Mouse (Mus musculus): ENCODE data around the gene Tomm6. TPM values are rescaled to one million over a fixed set of nuclear protein-coding genes. Genes with fewer than 3 reads are reported as not detected.

The Tomm6 gene
- polyA plus RNA-seq, 1 experiment from 2014 or later: 368 TPM

DNA sequence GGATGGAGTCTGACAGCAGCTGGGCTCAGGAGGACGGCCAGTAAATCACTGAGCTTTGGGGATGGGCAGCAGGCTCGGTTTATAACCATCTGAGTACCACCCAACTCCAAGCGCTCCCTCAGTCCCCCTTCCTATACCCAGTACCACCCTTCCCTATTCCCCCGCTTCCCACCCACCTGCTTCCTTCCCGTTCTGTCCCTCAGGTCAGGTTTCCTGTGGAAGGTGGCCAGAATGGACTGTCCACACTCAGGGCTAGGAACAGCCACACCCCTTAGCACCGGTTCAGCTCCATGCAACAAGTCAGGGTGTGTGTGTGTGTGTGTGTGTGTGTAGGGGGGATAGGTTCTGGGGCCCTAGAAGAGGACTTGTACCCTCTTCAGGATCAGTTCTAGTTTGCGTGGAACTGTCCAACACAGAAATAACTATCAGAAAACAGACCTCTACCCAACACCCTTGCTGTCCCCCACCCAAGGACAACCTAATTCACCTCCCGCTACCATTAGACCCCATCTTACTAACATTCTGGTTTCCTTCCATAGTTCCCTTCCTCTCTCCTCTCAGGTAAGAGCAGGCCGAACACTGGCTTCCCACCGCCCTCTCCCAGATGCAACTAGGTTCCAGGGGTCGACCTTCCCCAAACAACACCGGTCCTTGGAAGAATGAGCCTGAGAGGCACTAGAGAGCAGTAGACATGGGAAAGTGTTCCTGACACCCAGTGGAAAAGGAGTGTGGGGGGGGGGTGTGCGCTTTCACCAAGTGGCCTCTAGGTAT, 5.7 kb upstream of the Tomm6 start:
- H3K4me3 ChIP-seq (replicated peaks): peak overlapping the region; percentile 79
- ATAC-seq (ENCODE audit: low FRiP score): no peak

DNA sequence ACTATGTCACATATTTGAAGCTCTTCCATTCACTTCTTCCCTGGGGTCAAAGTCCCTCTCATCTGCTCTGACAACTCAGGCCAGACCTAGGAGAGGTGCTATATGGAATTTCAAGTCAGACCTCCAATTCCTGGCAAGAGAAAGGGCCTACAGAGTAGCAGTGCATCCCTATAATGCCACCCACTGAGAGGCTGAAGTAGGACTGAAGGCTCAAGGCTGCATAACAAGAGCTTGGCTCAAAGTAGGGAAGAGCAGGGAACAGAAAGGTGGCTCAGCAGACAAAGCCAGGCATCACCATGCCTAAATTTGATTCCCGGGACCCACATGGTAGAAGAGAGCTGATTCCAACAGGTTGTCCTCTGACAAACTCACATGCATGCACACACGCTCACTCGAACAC, 3.5 kb upstream of the Tomm6 start:
- ATAC-seq (ENCODE audit: low FRiP score): no peak
- H3K27ac ChIP-seq: no peak overlapping the region
- H3K4me1 ChIP-seq: peaks cover 38% of the 10 kb centered on the region
- no peak overlapping the region for H3K4me2 ChIP-seq
- peaks cover 33% of the 10 kb centered on the region for H3K27me3 ChIP-seq
- WGBS: 96% methylated on average over 3 of the region's 3 CpGs
- no peaks in the 10 kb centered on the region for H3K36me3 ChIP-seq (replicated peaks)
- no peak overlapping the region for H3K9ac ChIP-seq
- no peak overlapping the region for H3K4me3 ChIP-seq (replicated peaks)
- no peaks in the 10 kb centered on the region for H3K9me3 ChIP-seq

More for the DNA sequence above, 5.7 kb upstream of the Tomm6 start:
- peaks cover 26% of the 10 kb centered on the region for H3K4me1 ChIP-seq
- peaks cover 33% of the 10 kb centered on the region for H3K27me3 ChIP-seq
- 0 out of 2 replicates have a peak, but pooled peaks cover 3% of the 10 kb centered on the region for H3K36me3 ChIP-seq (replicated peaks)
- WGBS: 33% methylated on average over 13 of the region's 13 CpGs
- H3K27ac ChIP-seq: peak overlapping the region; percentile 68; the same call in 1 of the 2 replicates
- H3K9ac ChIP-seq: peak overlapping the region; percentile 85; the same call in 1 of the 2 replicates
- H3K4me2 ChIP-seq: peak overlapping the region; percentile 79
- no peaks in the 10 kb centered on the region for H3K9me3 ChIP-seq

GRCm38 (mm10) chr17:47689894-47690293, 1.7 kb upstream of the Tomm6 start:
- Histone ChIP-seq H3K27ac (no peak overlapping the region), H3K36me3 (replicated peaks) (peaks cover 4% of the 10 kb centered on the region; the same call in 1 of the 2 replicates), H3K9me3 (no peaks in the 10 kb centered on the region), H3K9ac (no peak overlapping the region), H3K4me1 (peaks cover 35% of the 10 kb centered on the region), H3K27me3 (peaks cover 33% of the 10 kb centered on the region), H3K4me3 (replicated peaks) (no peak overlapping the region), H3K4me2 (peak overlapping the region; percentile 98)
- no peak for ATAC-seq (ENCODE audit: low FRiP score)
- WGBS: 77% methylated on average over 8 of the region's 8 CpGs

DNA sequence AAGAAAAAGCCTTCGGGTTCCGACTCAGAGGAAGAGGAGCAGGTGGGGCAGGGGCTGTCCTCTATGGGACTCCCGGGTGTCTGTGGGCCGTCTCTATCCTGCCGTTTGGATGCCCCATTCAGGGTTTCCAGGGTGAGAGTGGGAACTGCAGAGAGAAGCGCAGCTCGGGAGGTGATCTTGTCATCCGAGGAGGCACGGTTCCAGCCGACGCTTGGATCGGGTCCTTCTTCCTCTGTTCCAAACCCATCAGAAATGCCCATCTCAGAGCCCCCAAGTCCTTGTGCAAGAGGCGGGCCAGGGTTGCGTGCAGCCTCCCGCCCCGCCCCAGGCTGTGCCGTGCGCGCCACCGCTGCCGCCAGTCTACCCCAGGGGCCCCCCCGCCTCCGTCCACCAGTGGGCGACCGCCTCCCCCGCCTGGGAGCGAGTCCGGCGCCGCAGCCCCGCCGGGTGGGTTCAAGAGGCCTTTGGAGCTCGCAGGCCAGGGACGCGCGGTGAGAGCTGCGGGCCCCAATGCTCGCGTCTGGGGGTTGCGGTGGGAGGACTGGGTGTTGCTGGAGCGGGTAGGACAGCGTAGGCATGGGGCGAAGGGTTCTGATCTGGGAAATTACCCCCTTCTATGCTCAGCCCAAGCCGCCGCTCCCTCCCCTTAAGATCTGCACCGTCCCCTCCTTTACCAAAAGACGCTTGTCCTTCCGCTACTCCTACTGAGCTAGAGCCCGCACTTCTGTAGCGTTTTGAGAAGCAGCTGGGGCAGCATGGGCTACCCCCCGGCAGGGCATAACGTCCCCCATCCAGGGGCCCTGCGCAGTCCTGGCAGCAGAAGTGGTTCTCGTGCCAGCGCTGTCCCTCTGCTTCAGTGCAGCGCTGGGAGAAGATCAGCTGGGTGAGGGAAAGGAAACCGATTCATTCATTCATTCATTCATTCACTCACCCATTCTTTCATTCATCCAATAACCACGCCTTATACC, 706 bp upstream of the Tomm6 start, which contains the start of gene Frs3:
Frs3 (plus strand) TSS at position 423 of the 968 bp plus-strand sequence.
- Histone ChIP-seq H3K27me3 (peaks cover 28% of the 10 kb centered on the region), H3K27ac (peak within 1 kb of the TSS; percentile 86), H3K9ac (peak within 1 kb of the TSS; percentile 86), H3K4me1 (peaks cover 29% of the 10 kb centered on the region), H3K36me3 (replicated peaks) (peaks cover 14% of the 10 kb centered on the region), H3K4me3 (replicated peaks) (peak within 1 kb of the TSS; percentile 78), H3K4me2 (peak within 1 kb of the TSS; percentile 98), H3K9me3 (no peaks in the 10 kb centered on the region)
- ATAC-seq (ENCODE audit: low FRiP score): peak; percentile 51
- WGBS: 1% methylated on average over 57 of the region's 58 CpGs

- peaks cover 18% of the 10 kb centered on the region for H3K27me3 ChIP-seq
- under 1% methylated on average over 70 of the region's 70 CpGs for WGBS
- peaks cover 25% of the 10 kb centered on the region for H3K36me3 ChIP-seq (replicated peaks)
- H3K4me1 ChIP-seq: peaks cover 25% of the 10 kb centered on the region
- no peaks in the 10 kb centered on the region for H3K9me3 ChIP-seq
- peak overlapping the region; percentile 98 for H3K4me2 ChIP-seq
- peak overlapping the region; percentile 86 for H3K27ac ChIP-seq
- ATAC-seq (ENCODE audit: low FRiP score): peak; percentile 93
- peak overlapping the region; percentile 86 for H3K9ac ChIP-seq
- peak overlapping the region; percentile 78 for H3K4me3 ChIP-seq (replicated peaks)
Observed at GRCm38 (mm10) chr17:47687409-47688343, 510 bp downstream of the Tomm6 start.

- Histone ChIP-seq H3K27ac (no peak overlapping the region), H3K9me3 (no peaks in the 10 kb centered on the region), H3K4me2 (no peak overlapping the region), H3K36me3 (replicated peaks) (peaks cover 68% of the 10 kb centered on the region), H3K4me1 (peaks cover 12% of the 10 kb centered on the region), H3K4me3 (replicated peaks) (no peak overlapping the region), H3K9ac (no peak overlapping the region), H3K27me3 (no peaks in the 10 kb centered on the region)
- ATAC-seq (ENCODE audit: low FRiP score): no peak
- 84% methylated on average over 4 of the region's 4 CpGs for WGBS
Observed at GRCm38 (mm10) chr17:47682836-47683235, 5.3 kb downstream of the Tomm6 start.

- Histone ChIP-seq H3K4me1 (no peaks in the 10 kb centered on the region; the same call in 1 of the 2 replicates), H3K27ac (no peak overlapping the region), H3K9ac (no peak overlapping the region), H3K27me3 (0 out of 2 replicates have a peak, but pooled peaks cover 5% of the 10 kb centered on the region), H3K4me3 (replicated peaks) (no peak overlapping the region), H3K9me3 (no peaks in the 10 kb centered on the region), H3K4me2 (no peak overlapping the region), H3K36me3 (replicated peaks) (peaks cover 64% of the 10 kb centered on the region)
- ATAC-seq (ENCODE audit: low FRiP score): no peak
- 88% methylated on average over 5 of the region's 5 CpGs for WGBS
Observed at GRCm38 (mm10) chr17:47678702-47679101, 9.5 kb downstream of the Tomm6 start.

GRCm38 (mm10) chr17:47678238-47678637, 9.9 kb downstream of the Tomm6 start:
- Histone ChIP-seq H3K36me3 (replicated peaks) (peaks cover 61% of the 10 kb centered on the region), H3K4me2 (no peak overlapping the region), H3K27ac (no peak overlapping the region), H3K9ac (no peak overlapping the region), H3K4me1 (no peaks in the 10 kb centered on the region; the same call in 1 of the 2 replicates), H3K4me3 (replicated peaks) (no peak overlapping the region), H3K27me3 (peaks cover 7% of the 10 kb centered on the region), H3K9me3 (no peaks in the 10 kb centered on the region)
- ATAC-seq (ENCODE audit: low FRiP score): no peak
- WGBS: 92% methylated on average over 5 of the region's 5 CpGs

GRCm38 (mm10) chr17:47676581-47676980, 11.6 kb downstream of the Tomm6 start:
- H3K36me3 ChIP-seq (replicated peaks): peaks cover 49% of the 10 kb centered on the region
- ATAC-seq (ENCODE audit: low FRiP score): peak; percentile 31; the same call in 1 of the 2 replicates

GRCm38 (mm10) chr17:47672311-47673111, 15.7 kb downstream of the Tomm6 start:
- peak overlapping the region; percentile 38 for H3K4me3 ChIP-seq (replicated peaks)
- H3K9me3 ChIP-seq: no peaks in the 10 kb centered on the region
- peaks cover 17% of the 10 kb centered on the region for H3K4me1 ChIP-seq
- H3K27ac ChIP-seq: no peak overlapping the region
- H3K9ac ChIP-seq: peak overlapping the region; percentile 53
- peak; percentile 66 for ATAC-seq (ENCODE audit: low FRiP score)
- peaks cover 34% of the 10 kb centered on the region for H3K27me3 ChIP-seq
- H3K4me2 ChIP-seq: peak overlapping the region; percentile 65
- WGBS: 4% methylated on average over 66 of the region's 68 CpGs
- peaks cover 17% of the 10 kb centered on the region for H3K36me3 ChIP-seq (replicated peaks)

More at GRCm38 (mm10) chr17:47676581-47676980, 11.6 kb downstream of the Tomm6 start:
- H3K27me3 ChIP-seq: peaks cover 21% of the 10 kb centered on the region
- 20% methylated on average over 9 of the region's 9 CpGs for WGBS
- no peak overlapping the region for H3K4me3 ChIP-seq (replicated peaks)
- H3K4me2 ChIP-seq: no peak overlapping the region
- H3K9ac ChIP-seq: no peak overlapping the region
- H3K9me3 ChIP-seq: no peaks in the 10 kb centered on the region
- H3K27ac ChIP-seq: 0 out of 2 replicates have a peak overlapping the region, but pooled peaks have one; percentile 13
- peaks cover 13% of the 10 kb centered on the region for H3K4me1 ChIP-seq
